Comparison of ENCODE assay signal across 8 mouse cellular contexts in the genomic region with DNA sequence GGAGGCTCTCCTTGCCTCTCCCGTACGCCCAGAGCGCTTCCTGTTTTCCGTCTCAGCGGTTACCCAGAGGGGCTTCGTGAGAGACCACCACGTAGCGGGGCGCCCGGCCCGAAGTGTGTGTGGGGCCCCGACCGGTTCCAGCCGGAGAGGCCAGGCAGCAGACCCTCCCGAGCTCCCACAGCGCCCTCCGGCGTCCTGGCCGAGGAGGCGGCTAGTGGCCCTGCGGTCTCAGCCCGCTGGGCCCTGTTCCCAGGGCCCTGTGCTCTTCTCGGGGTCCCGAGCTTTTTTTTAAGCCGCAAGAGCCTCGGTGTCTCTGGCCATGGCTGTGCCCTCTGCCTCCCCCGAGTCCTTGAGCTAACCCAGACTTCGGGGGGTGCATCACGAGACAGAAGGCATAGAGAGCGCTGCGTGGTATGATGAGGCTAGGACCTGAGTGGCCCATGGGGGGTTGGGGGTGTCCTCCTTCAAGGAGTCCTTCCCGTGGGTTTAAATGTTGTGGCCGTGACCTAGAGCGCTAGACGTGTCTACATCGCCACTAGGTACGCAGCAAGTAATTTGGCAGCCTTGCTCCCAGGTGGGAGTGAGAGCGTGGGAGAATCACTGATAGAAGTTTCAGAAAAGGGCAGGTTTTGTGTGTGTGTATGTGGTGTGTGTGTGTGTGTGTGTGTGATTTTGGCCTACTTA. TPM values are rescaled to one million over a fixed set of nuclear protein-coding genes. Genes with fewer than 3 reads are reported as not detected.
DNase-seq lines count a peak whose midpoint lies in the region; ATAC-seq and TF ChIP-seq lines count a peak whose summit lies in the region.

No protein-coding gene starts in this region.

- H3K4me1 ChIP-seq in bone marrow macrophage, adult 2 months (ENCODE audit: control insufficient read depth, insufficient read depth, low read length): peaks cover 12% of the 10 kb centered on the region
- H3K4me1 ChIP-seq in forebrain, embryonic 10.5 days: peaks cover 25% of the 10 kb centered on the region
- H3K4me1 ChIP-seq in liver, adult 2 months (ENCODE audit: control insufficient read depth, insufficient read depth, low read length): peaks cover 8% of the 10 kb centered on the region; the same call in 1 of the 2 replicates

- DNase-seq in layer of hippocampus, adult 18-20 months (ENCODE audit: low spot score in 2 of 2): peak; percentile 12 to 24
- no peak for DNase-seq in layer of hippocampus, postnatal 10 days (ENCODE audit: low spot score in 2 of 2)
- DNase-seq in forebrain, embryonic 10.5 days (ENCODE audit: extremely low spot score, low spot score): no peak
- DNase-seq in induced T-regulatory cell, adult 2 months (ENCODE audit: low read depth): peak; percentile 58
- no peak for DNase-seq in liver, adult 2 months (ENCODE audit: extremely low read depth, low read depth, low spot score)

- no peak for TF ChIP-seq POLR2A in bone marrow macrophage, adult 2 months (IDR thresholded peaks at IDR 0.05; ENCODE audit: borderline replicate concordance, low read depth, low read length)
- TF ChIP-seq POLR2A in liver, adult 2 months (IDR thresholded peaks at IDR 0.05; ENCODE audit: extremely low read depth, insufficient read depth, low read length): no peak

- ATAC-seq in monocyte, adult 5-6 weeks (replicated peaks; ENCODE audit: insufficient number of reproducible peaks, low FRiP score, low TSS enrichment, poor library complexity, severe bottlenecking): peak; percentile 18; the same call in 1 of the 2 replicates
- ATAC-seq in granulocyte monocyte progenitor cell, adult 5-6 weeks (replicated peaks; ENCODE audit: poor library complexity, severe bottlenecking): no peak; the same call in 1 of the 2 replicates

- peaks cover 8% of the 10 kb centered on the region for H3K36me3 ChIP-seq in forebrain, embryonic 10.5 days (replicated peaks)
- H3K36me3 ChIP-seq in liver, adult 2 months (ENCODE audit: control insufficient read depth, insufficient read depth, low read length): no peaks in the 10 kb centered on the region

- no peak for TF ChIP-seq CTCF in bone marrow macrophage, adult 2 months (IDR thresholded peaks at IDR 0.05; ENCODE audit: low read depth, low read length)
- TF ChIP-seq CTCF in liver, adult 2 months (IDR thresholded peaks at IDR 0.05; ENCODE audit: low read depth, low read length): peak; percentile 27

- no peaks in the 10 kb centered on the region for H3K27me3 ChIP-seq in forebrain, embryonic 10.5 days (ENCODE audit: poor library complexity, severe bottlenecking)
- no peaks in the 10 kb centered on the region for H3K27me3 ChIP-seq in liver, adult 2 months (ENCODE audit: control insufficient read depth, insufficient read depth, low read length)

- peak overlapping the region; percentile 61 for H3K27ac ChIP-seq in bone marrow macrophage, adult 2 months (ENCODE audit: insufficient read depth, low read depth, low read length)
- H3K27ac ChIP-seq in forebrain, embryonic 10.5 days: peak overlapping the region; percentile 97
- H3K27ac ChIP-seq in liver, adult 2 months (replicated peaks; ENCODE audit: insufficient read depth, low read depth, low read length): peak overlapping the region; percentile 68

- peaks cover 8% of the 10 kb centered on the region; the same call in 1 of the 2 replicates for H3K79me2 ChIP-seq in liver, adult 2 months (ENCODE audit: control insufficient read depth, insufficient read depth, low read length)

- H3K9ac ChIP-seq in liver, adult 2 months (ENCODE audit: low read depth, low read length): peak overlapping the region; percentile 95

- H3K4me3 ChIP-seq in bone marrow macrophage, adult 2 months (ENCODE audit: insufficient read depth, low read length): peak overlapping the region; percentile 90
- H3K4me3 ChIP-seq in forebrain, embryonic 10.5 days: peak overlapping the region; percentile 81
- H3K4me3 ChIP-seq in liver, adult 2 months (ENCODE audit: insufficient read depth, low read depth, low read length): peak overlapping the region; percentile 97

- H3K9me3 ChIP-seq in forebrain, embryonic 10.5 days: no peaks in the 10 kb centered on the region

- WGBS in forebrain, embryonic 10.5 days: under 1% methylated on average over 38 of the region's 38 CpGs
- 3% methylated on average over 38 of the region's 38 CpGs for WGBS in liver, adult 2 months

RNA-seq across cellular contexts. Expression of a gene that starts 0.6 kb away (rescaled TPM):
- total RNA-seq in layer of hippocampus, adult 18-20 months (2021): 10 to 100 TPM; 50.2 to 71.5 TPM
- 10 to 100 TPM; 43.5 to 57.1 TPM for total RNA-seq in layer of hippocampus, postnatal 10 days (2021)
- polyA plus RNA-seq in bone marrow macrophage, adult 2 months (2012; ENCODE audit: insufficient read depth, insufficient read length, missing spikeins): 30.3 and 33.2 TPM in 2 replicates
- polyA plus RNA-seq in forebrain, embryonic 10.5 days (2016; fragmentation: Nextera tagmentation; extraction: Ambion mirVana): 48.5 and 53.4 TPM in 2 replicates
- total RNA-seq in liver, adult 2 months (2014; rRNA removed): 4.1 and 5.3 TPM in 2 replicates
- 3.4 TPM in 2 replicates for polyA plus RNA-seq in liver, adult 2 months (2012; rRNA removed)
- 23.9 to 25.5 TPM (median 24.1 TPM) in 3 replicates for total RNA-seq in monocyte, adult 5-6 weeks (2017)
- 19.2 and 20.4 TPM in 2 replicates for total RNA-seq in granulocyte monocyte progenitor cell, adult 5-6 weeks (2014; fragmentation: Nextera tagmentation)
- total RNA-seq in granulocyte monocyte progenitor cell, adult 5-6 weeks (2017): 17.5 and 21.6 TPM in 2 replicates

RNA-seq across cellular contexts. Expression of a gene that starts 29.3 kb away (rescaled TPM):
- total RNA-seq in layer of hippocampus, adult 18-20 months (2021): 100 to 1,000 TPM; 196 to 200 TPM
- 100 to 1,000 TPM; 252 to 292 TPM for total RNA-seq in layer of hippocampus, postnatal 10 days (2021)
- polyA plus RNA-seq in bone marrow macrophage, adult 2 months (2012; ENCODE audit: insufficient read depth, insufficient read length, missing spikeins): 170 and 221 TPM in 2 replicates
- polyA plus RNA-seq in forebrain, embryonic 10.5 days (2016; fragmentation: Nextera tagmentation; extraction: Ambion mirVana): 510 and 525 TPM in 2 replicates
- 93.9 and 99.0 TPM in 2 replicates for total RNA-seq in liver, adult 2 months (2014; rRNA removed)
- 61.0 and 61.9 TPM in 2 replicates for polyA plus RNA-seq in liver, adult 2 months (2012; rRNA removed)
- total RNA-seq in monocyte, adult 5-6 weeks (2017): 141 to 157 TPM (median 145 TPM) in 3 replicates
- total RNA-seq in granulocyte monocyte progenitor cell, adult 5-6 weeks (2014; fragmentation: Nextera tagmentation): 306 and 321 TPM in 2 replicates
- total RNA-seq in granulocyte monocyte progenitor cell, adult 5-6 weeks (2017): 339 and 341 TPM in 2 replicates

Comparison
In these comparisons a context has a peak if more than half of its experiments do, and no peak if none do; other contexts are left out.
1. DNase-seq: peak in layer of hippocampus, adult 18-20 months (2 of 2) and induced T-regulatory cell, adult 2 months (single experiment); none in layer of hippocampus, postnatal 10 days (0 of 2), forebrain, embryonic 10.5 days (single experiment) and liver, adult 2 months (single experiment).
2. Peak in every context shown above with its lines, with median percentiles within 50 percentile points of each other: H3K27ac ChIP-seq and H3K4me3 ChIP-seq.